Mouse (Mus musculus): ENCODE measurements at regions not wholly inside any gene's neighbourhood (a gene's known extent, or its start where the extent isn't known, plus 50 kb on each side); places are given as distances from the start of the nearest gene placed in this dataset.

GRCm38 (mm10) chr14:48580396-48580795 is 93.2 kb downstream of the Otx2 start:
- Histone ChIP-seq H3K4me1 (ENCODE audit: insufficient read depth, low read length) (no peaks in the 10 kb centered on the region), H3K4me2 (ENCODE audit: low read depth, low read length, poor library complexity, severe bottlenecking) (no peak overlapping the region), H3K9me3 (ENCODE audit: low read length) (no peaks in the 10 kb centered on the region), H3K27me3 (ENCODE audit: insufficient read depth, low read length) (no peaks in the 10 kb centered on the region), H3K36me3 (ENCODE audit: insufficient read depth, low read length) (no peaks in the 10 kb centered on the region), H3K27ac (ENCODE audit: low read depth, low read length) (no peak overlapping the region), H3K9ac (replicated peaks; ENCODE audit: low read length, poor library complexity, severe bottlenecking) (no peak overlapping the region), H3K4me3 (ENCODE audit: low read depth, low read length) (no peak overlapping the region)
- no peak for TF ChIP-seq CTCF (IDR thresholded peaks at IDR 0.05)
- DNase-seq (ENCODE audit: low spot score) (no peak), ATAC-seq (ENCODE audit: low FRiP score) (no peak)
- WGBS, result 15% methylated on average over 9 of the region's 9 CpGs

DNA sequence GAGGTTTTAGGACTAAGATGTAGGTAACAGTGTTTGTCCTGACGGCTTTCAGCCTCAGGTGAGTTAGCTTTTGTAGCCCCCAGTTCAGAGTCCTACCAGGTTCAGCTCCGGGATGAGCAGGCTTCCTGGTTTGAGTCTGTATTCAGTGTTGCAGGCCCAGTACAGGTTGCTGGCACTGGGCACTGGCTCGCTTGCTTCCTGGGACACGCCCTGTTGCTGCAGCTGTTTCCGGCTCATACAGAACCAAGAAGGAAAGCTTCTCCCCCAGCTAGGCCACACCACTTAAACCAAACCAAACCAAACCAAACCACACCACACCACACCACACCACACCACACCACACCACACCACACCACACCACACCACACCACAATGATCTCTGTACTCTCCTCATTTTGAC is 93.6 kb downstream of the Otx2 start:
- no peak overlapping the region for H3K27ac ChIP-seq (ENCODE audit: low read depth, low read length)
- ATAC-seq (ENCODE audit: low FRiP score), result no peak
- H3K4me1 ChIP-seq (ENCODE audit: insufficient read depth, low read length), result no peaks in the 10 kb centered on the region
- no peaks in the 10 kb centered on the region for H3K9me3 ChIP-seq (ENCODE audit: low read length)
- no peak overlapping the region for H3K9ac ChIP-seq (replicated peaks; ENCODE audit: low read length, poor library complexity, severe bottlenecking)
- H3K4me3 ChIP-seq (ENCODE audit: low read depth, low read length), result no peak overlapping the region
- no peak for DNase-seq (ENCODE audit: low spot score)
- no peaks in the 10 kb centered on the region for H3K36me3 ChIP-seq (ENCODE audit: insufficient read depth, low read length)
- TF ChIP-seq CTCF (IDR thresholded peaks at IDR 0.05), result no peak
- no peak overlapping the region for H3K4me2 ChIP-seq (ENCODE audit: low read depth, low read length, poor library complexity, severe bottlenecking)
- WGBS, result 87% methylated on average over 5 of the region's 5 CpGs
- H3K27me3 ChIP-seq (ENCODE audit: insufficient read depth, low read length), result no peaks in the 10 kb centered on the region
